Comparison of ENCODE assay signal across 8 mouse cellular contexts in the genomic region with DNA sequence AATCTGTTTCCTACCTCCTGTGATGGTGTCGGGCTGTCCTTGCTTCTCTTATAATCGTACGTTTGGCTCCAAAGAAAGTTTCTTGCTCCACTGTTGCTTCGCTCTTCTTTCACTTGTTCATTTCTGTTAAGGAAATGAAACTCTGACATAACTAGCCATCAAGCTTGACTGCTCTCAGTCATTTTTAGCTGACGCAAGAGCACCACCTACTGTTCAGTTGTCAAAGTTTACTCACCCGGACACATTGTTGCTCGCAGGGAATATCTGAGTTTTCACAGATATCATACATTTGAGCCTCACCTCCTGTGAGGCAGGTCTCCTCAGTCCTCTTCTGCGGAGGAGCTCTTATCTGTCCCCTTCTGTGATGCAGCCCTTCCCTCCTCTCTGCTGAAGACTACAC. TPM values are rescaled to one million over a fixed set of nuclear protein-coding genes. Genes with fewer than 3 reads are reported as not detected.
A peak's percentile ranks its signal among the peaks of the same experiment; 100 is the strongest.
DNase-seq lines count a peak whose midpoint lies in the region; ATAC-seq and TF ChIP-seq lines count a peak whose summit lies in the region.

No protein-coding gene starts in this region.

- no peaks in the 10 kb centered on the region for H3K9me3 ChIP-seq in heart, embryonic 10.5 days

- no peaks in the 10 kb centered on the region for H3K27me3 ChIP-seq in heart, embryonic 10.5 days (ENCODE audit: insufficient read depth, poor library complexity, severe bottlenecking)

- H3K36me3 ChIP-seq in heart, embryonic 10.5 days, result peaks cover 45% of the 10 kb centered on the region

- DNase-seq in heart, adult 11 months, result peak; percentile 83
- no peak for DNase-seq in heart, embryonic 10.5 days (ENCODE audit: low spot score)
- DNase-seq in CD4-positive helper T cell, adult 2 months (ENCODE audit: low read depth, low spot score), result peak; percentile 56
- peak; percentile 42 to 61 for DNase-seq in adrenal gland, postnatal 36 days
- DNase-seq in gastrocnemius, adult 2 months, result peak; percentile 63
- peak; percentile 48 to 75 for DNase-seq in layer of hippocampus, adult 18-20 months (ENCODE audit: low spot score in 2 of 2)
- peak; percentile 60 for DNase-seq in thymus, postnatal 0 days (ENCODE audit: low spot score)

- H3K4me1 ChIP-seq in heart, embryonic 10.5 days, result 0 out of 2 replicates have a peak, but pooled peaks cover under 1% of the 10 kb centered on the region

- peak; percentile 76 for TF ChIP-seq CTCF in gastrocnemius, adult 2 months (IDR thresholded peaks at IDR 0.05)

- no peak overlapping the region for H3K4me3 ChIP-seq in heart, embryonic 10.5 days
- H3K4me3 ChIP-seq in gastrocnemius, adult 2 months, result no peak overlapping the region

- H3K27ac ChIP-seq in heart, embryonic 10.5 days, result no peak overlapping the region
- no peak overlapping the region for H3K27ac ChIP-seq in gastrocnemius, adult 2 months

- peak; percentile 94 for ATAC-seq in megakaryocyte, adult 5-6 weeks (ENCODE audit: poor library complexity, severe bottlenecking)

- WGBS in heart, embryonic 10.5 days, result 58% methylated on average over 8 of the region's 8 CpGs

- intact Hi-C loops in gastrocnemius, adult 2 months (cut with DNase I), result no loop called here

RNA-seq across cellular contexts. Expression of a gene that starts 44.8 kb away (rescaled TPM):
- polyA plus RNA-seq in heart, embryonic 10.5 days (2016; fragmentation: Nextera tagmentation; extraction: Ambion mirVana), result 11.6 and 15.7 TPM in 2 replicates
- total RNA-seq in adrenal gland, postnatal 36 days (2021), result 10 to 100 TPM; 61.3 to 71.5 TPM
- 10 to 100 TPM; 47.6 to 51.4 TPM for total RNA-seq in gastrocnemius, adult 2 months (2021)
- total RNA-seq in layer of hippocampus, adult 18-20 months (2021), result 10 to 100 TPM; 41.2 to 42.7 TPM
- 0.07 and 0.41 TPM in 2 replicates for total RNA-seq in megakaryocyte, adult 5-6 weeks (2015)
- total RNA-seq in megakaryocyte, adult 5-6 weeks (2017), result 5.0 TPM in 1 of 2 replicates, not detected in the other
- polyA plus RNA-seq in thymus, postnatal 0 days (2015; fragmentation: Nextera tagmentation; extraction: Ambion mirVana), result 4.6 and 7.1 TPM in 2 replicates

Comparison
In these comparisons a context has a peak if more than half of its experiments do, and no peak if none do; other contexts are left out.
1. RNA of a gene that starts 44.8 kb away (total RNA-seq): 61.3 to 71.5 TPM in adrenal gland, postnatal 36 days, 47.6 to 51.4 TPM in gastrocnemius, adult 2 months and 41.2 to 42.7 TPM in layer of hippocampus, adult 18-20 months; 0.07 to 5.0 TPM in megakaryocyte, adult 5-6 weeks; every median in the first group is over 4 times any median in the second.